Mouse (Mus musculus) Muller cell, postnatal 12 days (primary cell): ENCODE data around the gene Gpank1.
A peak's percentile ranks its signal among the peaks of the same experiment; 100 is the strongest.
"Not testable (repeated sequence)": the region's sequence is repeated elsewhere in the genome, so short reads cannot be mapped to it uniquely, and the experiment has no call there.

Experiments used
- DNase-seq: peaks from one replicate; pipeline ENCODE4 v3.0.0-alpha.2; 2015; ENCODE audit errors: inconsistent ontology term

Gene Gpank1

GRCm38 (mm10) chr17:35100196-35100765 lies 21.0 kb upstream of the Gpank1 start:
- no peak for DNase-seq

GRCm38 (mm10) chr17:35101161-35101560 lies 20.1 kb upstream of the Gpank1 start:
- DNase-seq = no peak

- no peak for DNase-seq
Measured at GRCm38 (mm10) chr17:35102299-35102698, 19.0 kb upstream of the Gpank1 start.

GRCm38 (mm10) chr17:35103221-35103690 lies 18.0 kb upstream of the Gpank1 start:
- DNase-seq = no peak

- no peak for DNase-seq
Measured at GRCm38 (mm10) chr17:35104079-35104478, 17.2 kb upstream of the Gpank1 start.

GRCm38 (mm10) chr17:35104754-35105153 lies 16.5 kb upstream of the Gpank1 start:
- no peak for DNase-seq

GRCm38 (mm10) chr17:35105740-35106389 lies 15.4 kb upstream of the Gpank1 start:
- DNase-seq = peak; percentile 51

- DNase-seq = no peak
Measured at GRCm38 (mm10) chr17:35106522-35106921, 14.7 kb upstream of the Gpank1 start.

- no peak for DNase-seq
Measured at GRCm38 (mm10) chr17:35108097-35108496, 13.2 kb upstream of the Gpank1 start, which contains the start of gene Ly6g5c. Gene Ly6g5c, plus strand, starts transcription at chr17:35108279.

GRCm38 (mm10) chr17:35111774-35112173 lies 9.5 kb upstream of the Gpank1 start:
- no peak for DNase-seq

- no peak for DNase-seq
Measured at GRCm38 (mm10) chr17:35115046-35116019, 5.9 kb upstream of the Gpank1 start, which contains the start of gene Ly6g5b. Gene Ly6g5b, minus strand, starts transcription at chr17:35115428.

GRCm38 (mm10) chr17:35120745-35121142 lies 511 bp upstream of the Gpank1 start:
- no peak for DNase-seq

GRCm38 (mm10) chr17:35121871-35122303 lies 632 bp downstream of the Gpank1 start, which contains the start of gene Csnk2b:
Gene Csnk2b, minus strand, starts transcription at chr17:35122053.
- DNase-seq = peak; percentile 76

GRCm38 (mm10) chr17:35123287-35123686 lies 2.0 kb downstream of the Gpank1 start:
- not testable (repeated sequence) for DNase-seq

GRCm38 (mm10) chr17:35124261-35124896 lies 3.1 kb downstream of the Gpank1 start:
- DNase-seq = not testable (repeated sequence)

GRCm38 (mm10) chr17:35125081-35125480 lies 3.8 kb downstream of the Gpank1 start:
- no peak for DNase-seq

GRCm38 (mm10) chr17:35125578-35125977 lies 4.3 kb downstream of the Gpank1 start:
- no peak for DNase-seq

GRCm38 (mm10) chr17:35126206-35126611 lies 5.0 kb downstream of the Gpank1 start, which contains the start of gene D17H6S53E:
Gene D17H6S53E, plus strand, starts transcription at chr17:35126373.
- peak; percentile 76 for DNase-seq

GRCm38 (mm10) chr17:35127017-35127416 lies 5.8 kb downstream of the Gpank1 start:
- no peak for DNase-seq

- no peak for DNase-seq
Measured at GRCm38 (mm10) chr17:35128996-35129395, 7.7 kb downstream of the Gpank1 start.

GRCm38 (mm10) chr17:35131038-35131437 lies 9.8 kb downstream of the Gpank1 start:
- no peak for DNase-seq
